Mouse (Mus musculus): ENCODE results near the gene Tmem127.
"Not testable (repeated sequence)": the region's sequence is repeated elsewhere in the genome, so short reads cannot be mapped to it uniquely, and the experiment has no call there.

Tmem127 gene

DNA sequence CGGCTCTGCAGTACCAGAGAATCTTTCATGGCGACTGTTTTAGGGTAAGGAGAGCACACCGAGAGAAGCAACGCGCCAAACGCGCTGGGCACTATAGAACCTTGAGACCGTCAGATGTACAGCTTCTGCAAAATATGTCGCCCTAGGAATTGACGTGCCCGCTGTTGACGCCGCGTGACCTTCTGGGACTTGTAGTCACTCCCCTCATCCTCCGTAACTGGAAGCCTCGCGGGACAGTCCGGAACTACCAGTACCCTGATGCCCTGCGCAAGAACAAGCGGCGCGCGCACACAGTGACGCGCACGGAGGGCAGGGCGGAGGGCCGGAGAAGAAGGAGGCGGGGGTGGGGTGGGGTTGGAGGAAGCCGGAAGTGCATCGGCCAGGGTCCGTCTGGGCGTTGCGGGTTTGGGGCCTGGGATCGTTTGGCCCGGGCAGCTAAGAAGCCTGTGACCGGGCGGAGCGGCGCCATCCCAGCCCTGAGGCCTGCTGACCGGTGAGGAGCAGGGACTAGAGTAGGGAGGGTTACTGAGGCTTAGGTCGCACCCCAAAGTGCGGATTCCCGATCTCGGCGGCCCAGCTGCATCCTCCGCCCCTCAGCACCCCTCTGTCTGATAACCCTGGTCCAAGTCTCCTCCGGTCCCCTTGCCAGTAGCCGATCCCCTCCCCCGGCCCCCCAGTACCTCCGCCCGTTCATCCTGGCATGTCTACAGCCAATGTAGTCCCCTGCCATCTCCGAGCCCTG lies at the start of gene Tmem127, which contains the start of gene Ciao1:
TSS of gene Tmem127 (plus strand) at position 317 of the 742 bp plus-strand sequence.
TSS of gene Ciao1 (minus strand) at position 225 of the 742 bp plus-strand sequence.
- peak; percentile 90 to 93 for DNase-seq (ENCODE audit: low spot score in 2 of 2)

GRCm38 (mm10) chr2:127204932-127205331 lies 42.8 kb upstream of the Tmem127 start:
- DNase-seq (ENCODE audit: low spot score in 2 of 2) = peak; percentile 40 to 47

- not testable (repeated sequence) for DNase-seq (ENCODE audit: low spot score in 2 of 2)
Measured at GRCm38 (mm10) chr2:127205936-127206335, 41.8 kb upstream of the Tmem127 start.

GRCm38 (mm10) chr2:127206916-127207315 lies 40.8 kb upstream of the Tmem127 start:
- DNase-seq (ENCODE audit: low spot score in 2 of 2) = no peak

- DNase-seq (ENCODE audit: low spot score in 2 of 2) = peak; percentile 86 to 91
Measured at GRCm38 (mm10) chr2:127207547-127208451, 39.9 kb upstream of the Tmem127 start, which contains the start of the genes 1810024B03Rik and Snrnp200. Gene 1810024B03Rik, minus strand, starts transcription at chr2:127208280. Gene Snrnp200, plus strand, starts transcription at chr2:127208386.

GRCm38 (mm10) chr2:127208452-127208769 lies 39.3 kb upstream of the Tmem127 start:
- no peak for DNase-seq (ENCODE audit: low spot score in 2 of 2)

- DNase-seq (ENCODE audit: low spot score in 2 of 2) = no peak
Measured at GRCm38 (mm10) chr2:127210701-127211100, 37.0 kb upstream of the Tmem127 start.

DNA sequence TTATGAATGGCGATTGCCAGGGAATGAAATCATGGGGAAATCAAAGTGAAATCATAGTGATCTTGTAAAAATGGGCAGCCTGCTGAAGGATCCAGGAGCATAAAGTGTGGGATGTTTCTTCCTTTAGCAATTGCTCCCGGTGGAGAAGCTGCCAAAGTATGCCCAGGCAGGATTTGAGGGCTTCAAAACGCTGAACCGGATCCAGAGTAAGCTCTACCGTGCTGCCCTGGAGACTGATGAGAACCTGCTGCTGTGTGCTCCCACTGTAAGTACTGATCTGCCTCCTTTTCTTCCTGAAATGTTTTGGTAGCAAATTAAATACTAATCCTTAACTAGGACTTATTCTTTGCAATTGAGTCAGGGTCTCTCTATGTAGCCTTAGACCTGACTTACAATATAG lies 30.0 kb upstream of the Tmem127 start:
- no peak for DNase-seq (ENCODE audit: low spot score in 2 of 2)

DNA sequence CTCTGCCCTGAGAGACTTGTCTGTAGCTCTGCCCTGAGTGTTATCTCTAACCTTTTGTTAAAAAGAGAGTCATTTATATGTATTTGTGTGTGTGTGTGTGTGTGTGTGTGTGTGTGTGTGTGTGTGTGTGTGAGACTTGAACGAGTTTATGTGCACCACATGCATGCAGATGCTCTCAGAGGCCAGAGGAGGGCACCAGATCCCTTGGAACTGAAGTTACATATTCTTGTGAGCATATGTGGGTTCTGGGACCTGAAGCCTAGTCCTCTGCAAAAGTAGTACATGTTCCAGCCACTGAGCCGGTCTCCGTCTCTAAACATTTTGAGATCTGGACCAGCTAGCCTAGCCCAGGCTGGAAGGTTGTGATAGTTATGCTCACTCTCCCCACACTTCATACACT lies 22.4 kb upstream of the Tmem127 start:
- DNase-seq (ENCODE audit: low spot score in 2 of 2) = no peak

GRCm38 (mm10) chr2:127237897-127238610 lies 9.7 kb upstream of the Tmem127 start:
- no peak for DNase-seq (ENCODE audit: low spot score in 2 of 2)

DNA sequence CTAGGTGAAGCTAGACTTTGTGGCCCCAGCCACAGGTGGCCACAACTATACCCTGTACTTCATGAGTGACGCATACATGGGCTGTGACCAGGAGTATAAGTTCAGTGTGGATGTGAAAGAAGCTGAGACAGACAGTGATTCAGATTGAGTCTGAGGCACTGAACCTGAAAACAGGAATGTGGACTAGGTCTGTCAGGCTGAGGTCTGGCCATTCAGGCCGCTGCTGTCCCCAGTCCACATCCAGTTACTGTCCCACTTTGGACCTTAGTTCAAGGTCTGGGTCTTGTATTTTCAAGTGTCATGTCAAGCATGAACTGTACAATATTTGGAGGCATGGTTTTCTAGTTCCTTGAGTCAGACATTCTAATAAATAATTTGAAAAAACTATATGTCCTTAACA lies 7.6 kb upstream of the Tmem127 start:
- DNase-seq (ENCODE audit: low spot score in 2 of 2) = no peak

DNA sequence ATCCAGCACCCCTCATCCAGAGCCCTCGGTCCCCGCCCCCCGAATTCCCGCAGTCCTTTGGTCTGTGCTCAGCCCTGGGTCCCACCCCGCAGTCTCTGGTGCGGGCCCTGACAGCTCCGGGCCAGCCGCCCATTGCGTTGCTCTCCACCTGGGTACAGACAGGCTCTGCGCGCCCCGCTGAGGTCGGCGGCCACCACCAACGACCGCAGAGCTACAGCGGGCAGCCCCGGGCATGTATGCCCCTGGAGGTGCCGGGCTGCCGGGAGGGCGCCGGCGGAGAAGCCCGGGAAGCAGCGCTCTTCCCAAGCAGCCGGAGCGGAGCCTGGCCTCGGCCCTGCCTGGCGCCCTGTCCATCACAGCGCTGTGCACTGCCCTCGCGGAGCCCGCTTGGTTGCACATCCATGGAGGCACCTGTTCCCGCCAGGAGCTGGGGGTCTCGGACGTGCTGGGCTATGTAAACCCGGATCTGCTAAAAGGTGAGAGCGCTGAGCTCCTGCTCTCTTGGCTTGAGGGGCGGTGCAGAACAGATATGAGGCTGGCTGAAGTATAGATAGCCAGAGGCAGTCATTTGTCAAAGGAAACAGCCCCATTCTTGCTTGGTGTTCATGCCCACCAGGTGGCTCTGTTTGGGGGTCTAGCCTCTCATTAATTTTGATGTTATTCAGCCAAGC lies 761 bp downstream of the Tmem127 start:
- DNase-seq (ENCODE audit: low spot score in 2 of 2) = peak; percentile 18 to 25

GRCm38 (mm10) chr2:127250291-127251008 lies 2.7 kb downstream of the Tmem127 start:
- DNase-seq (ENCODE audit: low spot score in 2 of 2) = no peak

GRCm38 (mm10) chr2:127251457-127251856 lies 3.7 kb downstream of the Tmem127 start:
- DNase-seq (ENCODE audit: low spot score in 2 of 2) = no peak

GRCm38 (mm10) chr2:127251880-127252527 lies 4.3 kb downstream of the Tmem127 start:
- DNase-seq (ENCODE audit: low spot score in 2 of 2) = no peak

DNA sequence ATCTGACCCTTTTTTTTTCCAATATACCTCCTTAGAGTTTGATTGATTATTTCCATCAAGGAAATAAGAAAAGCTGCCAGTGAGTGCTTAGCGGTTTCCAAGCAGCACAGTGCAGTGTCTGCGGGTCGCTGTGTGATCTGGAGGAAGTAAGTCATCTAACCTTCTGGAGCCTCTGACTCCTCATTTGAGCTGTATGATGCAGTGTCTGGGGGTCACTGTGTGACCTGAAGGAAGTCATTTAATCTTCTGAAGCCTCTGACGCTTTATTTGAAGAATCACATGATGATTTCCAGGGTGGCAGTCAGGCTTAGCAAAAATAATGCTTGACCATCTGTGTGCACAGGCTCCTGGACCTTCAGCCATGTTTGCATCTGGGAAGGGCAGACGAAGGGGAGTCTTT lies 5.1 kb downstream of the Tmem127 start:
- no peak for DNase-seq (ENCODE audit: low spot score in 2 of 2)

DNA sequence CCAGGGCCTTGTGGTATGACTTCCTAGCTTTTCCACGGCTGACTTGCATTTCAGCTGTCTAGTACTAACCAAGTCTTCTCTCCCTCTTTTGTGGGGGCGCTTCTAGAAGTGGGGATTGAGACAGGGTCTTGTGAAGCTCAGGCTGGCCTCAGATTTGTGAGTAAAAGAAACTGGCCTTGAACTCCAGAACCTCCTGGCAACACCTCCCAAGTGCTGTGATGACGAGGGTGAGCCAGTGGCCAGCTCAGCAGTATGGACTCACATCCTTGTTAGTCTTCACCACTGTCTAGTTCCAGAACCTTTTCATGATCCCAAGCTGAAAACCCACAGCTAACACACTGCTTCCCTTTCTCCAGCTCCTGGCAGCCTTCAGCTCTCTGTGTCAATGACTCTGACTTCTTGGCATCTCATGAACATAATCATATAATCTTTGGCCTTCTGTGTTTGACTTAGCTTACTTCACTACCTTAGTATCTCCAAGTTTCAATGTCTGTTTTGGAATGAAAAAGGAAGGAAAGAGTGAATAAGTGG lies 7.0 kb downstream of the Tmem127 start:
- no peak for DNase-seq (ENCODE audit: low spot score in 2 of 2)

DNA sequence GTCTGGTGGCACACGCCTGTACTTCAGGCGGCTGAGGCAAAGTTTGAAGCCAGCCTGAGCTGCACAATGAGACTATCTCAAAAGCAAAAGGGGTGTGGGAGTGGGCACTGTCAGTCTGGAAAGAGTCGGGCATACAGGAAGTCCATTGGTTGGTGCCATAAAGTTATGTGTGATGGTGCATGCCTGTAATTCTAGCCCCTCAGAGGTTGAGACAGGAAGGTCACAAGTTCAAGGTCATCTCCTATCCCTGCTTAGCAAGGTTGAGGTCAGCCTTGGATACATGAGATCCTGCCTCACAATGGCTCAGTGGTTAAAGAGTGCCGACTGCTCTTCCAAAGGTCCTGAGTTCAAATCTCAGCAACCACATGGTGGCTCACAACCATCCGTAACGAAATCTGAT lies 7.6 kb downstream of the Tmem127 start:
- no peak for DNase-seq (ENCODE audit: low spot score in 2 of 2)

- DNase-seq (ENCODE audit: low spot score in 2 of 2) = no peak
Measured at GRCm38 (mm10) chr2:127259340-127259739, 11.6 kb downstream of the Tmem127 start.

DNA sequence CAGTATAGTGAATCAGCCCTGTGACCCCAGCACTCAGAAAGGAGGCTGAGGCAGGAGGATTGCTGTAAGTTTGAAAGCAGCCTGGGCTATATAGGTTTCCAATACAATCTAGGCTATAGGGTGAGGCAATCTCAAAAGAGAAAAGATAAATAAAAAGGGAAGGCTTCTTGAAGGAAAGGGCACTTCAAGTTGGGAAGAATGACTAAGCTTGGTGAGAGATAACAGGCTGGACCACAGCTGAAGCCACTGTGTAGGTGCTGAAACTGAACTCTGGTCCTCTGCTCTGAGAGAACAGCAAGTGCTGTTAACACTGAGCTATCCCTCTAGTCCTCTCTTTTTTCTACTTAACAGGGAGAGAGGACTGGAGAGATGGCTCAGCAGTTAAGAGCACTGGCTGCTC lies 14.8 kb downstream of the Tmem127 start:
- no peak for DNase-seq (ENCODE audit: low spot score in 2 of 2)
